1 mouse cellular context compared by ENCODE assay signal in the genomic region with DNA sequence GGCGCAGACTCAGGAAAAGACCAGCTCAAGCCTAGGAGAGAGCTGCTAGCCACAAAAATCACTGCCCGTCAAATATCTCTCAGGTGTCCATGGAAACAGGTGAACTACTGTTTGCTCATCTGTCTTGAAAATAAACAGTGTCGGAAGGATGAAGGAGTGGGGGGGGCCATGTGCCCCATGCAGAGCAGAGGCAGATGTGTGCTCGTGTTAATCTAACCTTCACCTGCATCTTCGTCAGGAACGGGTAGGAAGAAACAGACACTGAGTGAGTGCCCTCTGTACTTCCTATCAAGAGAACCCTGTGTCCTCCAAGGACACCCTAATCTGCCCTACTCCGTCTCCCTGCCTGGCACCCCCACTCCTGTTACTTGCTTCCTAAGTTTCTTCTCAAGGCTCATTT.
A peak's percentile ranks its signal among the peaks of the same experiment; 100 is the strongest.
TF ChIP-seq lines count a peak whose summit lies in the region.

No protein-coding gene starts in this region.

TF ChIP-seq in CH12.LX, 34 proteins besides CTCF, POLR2A, EP300 and RAD21 (continued from another document):
- TF ChIP-seq USF2 (conservative IDR thresholded peaks at IDR 0.05; ENCODE audit: low read depth, low read length), result no peak
- TF ChIP-seq NELFE (IDR thresholded peaks at IDR 0.05; ENCODE audit: low read depth, low read length), result peak; percentile 47; the same call in 1 of the 2 replicates
